Mouse (Mus musculus) Patski (cell line): Measurements from ENCODE around the gene Pxn. TPM values are rescaled to one million over a fixed set of nuclear protein-coding genes. Genes with fewer than 3 reads are reported as not detected.

Experiments used
- ATAC-seq: fragments of 100-300 bp; one replicate; pipeline ENCODE4 v1.8.0; 2021
- CTCF ChIA-PET: fragments of 350-600 bp; sonication (Branson Sonifier 250); formaldehyde crosslinking; loops from one replicate; lab custom pipeline; 2022; ENCODE audit warnings: inconsistent platforms; lab: Charles Lee
- POLR2A ChIA-PET: fragments of 350-600 bp; sonication (Branson Sonifier 250); formaldehyde crosslinking; loops from one replicate; lab custom pipeline; 2022; ENCODE audit warnings: antibody characterized with exemption, inconsistent platforms; lab: Charles Lee
- DNase-seq: peaks from one replicate; pipeline ENCODE4 v3.0.0-alpha.2; 2011; ENCODE audit warnings: low read depth, low spot score
- H3K27me3 ChIP-seq: fragments of 371-371 bp; one replicate; pipeline ENCODE4 v1.5.1; 2021
- CTCF ChIP-seq: fragments of 100-300 bp; IDR thresholded peaks from one replicate; pipeline ENCODE4 v1.5.1; 2021
- in situ Hi-C: fragments of 300-500 bp; cut with MboI; formaldehyde crosslinking; loops from 3 replicates; pipeline ENCODE4 v1.11.1; 2018; ENCODE audit warnings: low pct_unique_long_range_greater_than_20kb, mixed read lengths
- polyA plus RNA-seq: library from polyadenylated mRNA; unstranded; gene quantifications from one replicate; pipeline ENCODE4 v1.2.3, GENCODE M21; 2021

Pxn gene
- polyA plus RNA-seq, 1 experiment from 2014 or later: 136 TPM

DNA sequence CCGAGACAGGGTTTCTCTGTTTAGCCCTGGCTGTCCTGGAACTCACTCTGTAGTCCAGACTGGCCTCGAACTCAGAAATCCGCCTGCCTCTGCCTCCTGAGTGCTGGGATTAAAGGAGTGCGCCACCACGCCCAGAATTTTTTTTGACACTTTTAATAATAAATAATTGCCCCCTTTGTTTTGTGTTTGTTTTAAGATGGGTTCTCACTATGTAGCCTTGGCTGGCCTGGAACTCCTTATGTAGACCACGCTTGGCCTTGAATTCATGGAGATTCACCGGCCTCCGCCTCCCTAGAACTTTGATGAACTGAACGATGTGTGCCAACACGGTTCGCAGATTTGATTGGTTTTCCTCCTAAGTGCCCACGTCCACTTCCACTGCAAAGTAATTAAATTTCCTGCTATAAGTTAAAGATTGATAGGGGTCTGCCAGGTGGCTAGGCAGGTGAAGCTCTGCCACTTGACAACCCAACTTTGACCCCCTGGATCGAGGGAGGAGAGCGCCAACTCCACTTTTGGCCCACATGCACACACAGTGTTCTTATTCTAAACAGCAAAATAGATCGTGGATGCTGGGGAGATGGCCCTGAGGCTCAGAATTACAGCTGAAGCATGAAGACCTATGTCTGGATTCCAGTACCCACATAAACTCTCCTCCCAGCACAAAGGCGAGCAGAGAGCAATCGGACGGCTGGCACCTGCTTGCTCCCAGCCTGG is 20.8 kb upstream of the Pxn start:
- in situ Hi-C loops: no loop called here

GRCm38 (mm10) chr5:115486726-115487125 is 19.8 kb upstream of the Pxn start:
- TF ChIP-seq CTCF: no peak
- in situ Hi-C loops: no loop called here
- ATAC-seq (no peak), DNase-seq (no peak)
- no peaks in the 10 kb centered on the region for H3K27me3 ChIP-seq
- ChIA-PET POLR2A (interaction anchor here (0.6 kb wide), 1 partner anchor 46 kb away, joined by 4 read pairs; no protein-coding TSS in a partner anchor), CTCF (interaction anchor here (1.1 kb wide), 1 partner anchor 11 kb away, joined by 3 read pairs; no protein-coding TSS in a partner anchor)

More for the DNA sequence above, 20.8 kb upstream of the Pxn start:
- no peak for TF ChIP-seq CTCF
- no peaks in the 10 kb centered on the region for H3K27me3 ChIP-seq
- no peak for ATAC-seq
- ChIA-PET CTCF (interaction anchor here (1.1 kb wide), 1 partner anchor 10 kb away, joined by 3 read pairs; no protein-coding TSS in a partner anchor), POLR2A (interaction anchor here (0.6 kb wide), 2 partner anchors 45 to 75 kb away, joined by 4 read pairs; no protein-coding TSS in a partner anchor)
- no peak for DNase-seq

GRCm38 (mm10) chr5:115487353-115487752 is 19.1 kb upstream of the Pxn start:
- no peaks in the 10 kb centered on the region for H3K27me3 ChIP-seq
- in situ Hi-C loops: no loop called here
- no peak for TF ChIP-seq CTCF
- ATAC-seq: no peak
- ChIA-PET CTCF (no interaction called here), POLR2A (no interaction called here)
- DNase-seq: no peak

DNA sequence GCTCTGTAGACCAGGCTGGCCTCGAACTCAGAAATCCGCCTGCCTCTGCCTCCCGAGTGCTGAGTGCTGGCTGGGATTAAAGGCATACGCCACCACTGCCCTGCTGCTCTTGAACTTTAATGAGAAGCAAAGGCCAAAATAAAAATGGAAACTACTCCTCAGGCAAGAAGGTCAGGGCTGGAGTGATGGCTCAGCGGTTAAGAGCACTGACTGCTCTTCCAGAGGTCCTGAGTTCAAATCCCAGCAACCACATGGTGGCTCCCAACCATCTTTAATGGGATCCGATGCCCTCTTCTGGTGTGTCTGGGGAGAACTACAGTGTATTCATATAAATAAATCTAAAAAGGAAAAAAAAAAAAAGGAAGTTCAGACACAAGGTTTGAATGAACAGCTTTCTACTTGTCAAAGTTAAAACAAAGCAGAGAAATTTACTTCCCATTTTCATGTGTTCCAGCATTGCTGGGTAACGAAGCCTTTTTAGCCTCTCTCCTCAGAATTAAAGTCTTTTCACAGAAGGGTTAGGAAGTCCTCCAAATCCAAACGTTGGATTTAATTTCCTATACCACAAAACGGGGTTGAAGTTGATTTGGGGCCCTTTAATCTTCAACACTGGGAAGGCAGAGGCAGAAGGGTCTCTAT is 18.4 kb upstream of the Pxn start:
- CTCF ChIA-PET: no interaction called here
- ATAC-seq (no peak), DNase-seq (no peak)
- POLR2A ChIA-PET: interaction anchor here (2.3 kb wide), 1 partner anchor 55 kb away, joined by 6 read pairs; no protein-coding TSS in a partner anchor
- TF ChIP-seq CTCF: no peak
- no peaks in the 10 kb centered on the region for H3K27me3 ChIP-seq
- in situ Hi-C loops: no loop called here

GRCm38 (mm10) chr5:115488841-115489698 is 17.4 kb upstream of the Pxn start:
- POLR2A ChIA-PET: interaction anchor here (0.6 to 2.3 kb wide), 5 partner anchors 14 to 359 kb away, joined by 3 to 6 read pairs (median 3); no protein-coding TSS in a partner anchor
- H3K27me3 ChIP-seq: no peaks in the 10 kb centered on the region
- in situ Hi-C loops: no loop called here
- no peak for DNase-seq
- no peak for TF ChIP-seq CTCF
- CTCF ChIA-PET: no interaction called here
- ATAC-seq: peak; percentile 31

- peak; percentile 86 for DNase-seq
- no peaks in the 10 kb centered on the region for H3K27me3 ChIP-seq
- POLR2A ChIA-PET: interaction anchor here (0.6 to 2.3 kb wide), 3 partner anchors 13 to 145 kb away, joined by 3 to 6 read pairs (median 3); no protein-coding TSS in a partner anchor
- in situ Hi-C loops: no loop called here
- CTCF ChIA-PET: no interaction called here
- TF ChIP-seq CTCF: no peak
- ATAC-seq: peak; percentile 58
These were observed 16.5 kb upstream of the Pxn start for GRCm38 (mm10) chr5:115489699-115490637.

DNA sequence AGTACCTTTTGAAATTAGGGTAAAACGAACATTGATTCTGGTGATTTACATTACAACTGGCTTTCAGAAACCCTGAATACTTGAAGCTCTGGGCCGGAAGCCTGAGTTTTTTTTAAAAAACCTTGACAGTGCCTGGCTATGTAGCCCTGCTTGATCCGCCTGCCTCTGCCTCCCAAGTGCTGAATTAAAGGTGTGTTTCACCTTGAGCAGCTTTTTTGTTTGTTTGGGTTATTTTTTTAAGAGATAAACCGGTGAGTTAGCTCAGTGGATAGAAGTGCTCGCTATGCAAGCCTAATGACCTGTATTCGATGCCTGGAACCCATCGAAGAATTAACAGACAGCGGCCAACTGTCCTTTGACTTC is 15.9 kb upstream of the Pxn start:
- ATAC-seq (no peak), DNase-seq (no peak)
- no peak for TF ChIP-seq CTCF
- in situ Hi-C loops: no loop called here
- H3K27me3 ChIP-seq: no peaks in the 10 kb centered on the region
- POLR2A ChIA-PET: interaction anchor here (0.6 to 2.3 kb wide), 3 partner anchors 39 to 144 kb away, joined by 3 to 6 read pairs (median 3); no protein-coding TSS in a partner anchor
- CTCF ChIA-PET: no interaction called here

- ATAC-seq: no peak
- DNase-seq: no peak
- no peak for TF ChIP-seq CTCF
- POLR2A ChIA-PET: interaction anchor here (0.7 to 1.6 kb wide), 7 partner anchors 18 to 381 kb away, joined by 3 to 5 read pairs (median 3); no protein-coding TSS in a partner anchor
- H3K27me3 ChIP-seq: no peaks in the 10 kb centered on the region
- in situ Hi-C loops: no loop called here
- CTCF ChIA-PET: interaction anchor here (1.0 to 2.8 kb wide), 4 partner anchors 12 to 89 kb away, joined by 3 to 9 read pairs (median 4); no protein-coding TSS in a partner anchor
These were observed 15.4 kb upstream of the Pxn start for GRCm38 (mm10) chr5:115491076-115491475.

- ATAC-seq (peak; percentile 83), DNase-seq (peak; percentile 94)
- in situ Hi-C loops: no loop called here
- POLR2A ChIA-PET: interaction anchor here (0.6 to 1.7 kb wide), 12 partner anchors 11 to 432 kb away, joined by 3 to 7 read pairs (median 3); partner anchors contain the start of gene Rplp0
- CTCF ChIA-PET: interaction anchor here (1.0 to 2.8 kb wide), 5 partner anchors 12 to 88 kb away, joined by 3 to 9 read pairs (median 4); no protein-coding TSS in a partner anchor
- no peaks in the 10 kb centered on the region for H3K27me3 ChIP-seq
- TF ChIP-seq CTCF: no peak
These were observed 14.6 kb upstream of the Pxn start for GRCm38 (mm10) chr5:115491771-115492322.
